Mouse (Mus musculus) CH12.LX (cell line): ENCODE results near the gene Acss2.

ENCODE experiments used
- BHLHE40 ChIP-seq: IDR thresholded peaks from 2 replicates; pipeline ENCODE4 v1.6.1; 2011; ENCODE audit warnings: mild to moderate bottlenecking, low read depth, low read length, improper control_type of control experiment
- CTCF ChIP-seq, 2 experiments: IDR thresholded peaks in 1 of 2; conservative IDR thresholded peaks in 1 of 2; 2 replicates each; pipeline ENCODE4 v1.5.1; 2011 to 2012; ENCODE audit warnings: low read depth in 2 of 2, low read length in 2 of 2, improper control_type of control experiment in 1 of 2, inconsistent platforms in 1 of 2, mild to moderate bottlenecking in 1 of 2, moderate library complexity in 1 of 2
- MAFK ChIP-seq: IDR thresholded peaks from 2 replicates; pipeline ENCODE4 v1.6.1; 2011; ENCODE audit warnings: low read length, improper control_type of control experiment; ENCODE audit not compliant: insufficient replicate concordance
- MAX ChIP-seq: IDR thresholded peaks from 2 replicates; pipeline ENCODE4 v1.6.1; 2011; ENCODE audit warnings: low read length, improper control_type of control experiment
- POLR2A ChIP-seq: IDR thresholded peaks from 2 replicates; pipeline ENCODE4 v1.6.1; 2011; ENCODE audit warnings: low read depth, mild to moderate bottlenecking, improper control_type of control experiment, low read length
- SMC3 ChIP-seq: IDR thresholded peaks from 2 replicates; pipeline ENCODE4 v1.6.1; 2011; ENCODE audit warnings: low read depth, low read length, improper control_type of control experiment
- TCF12 ChIP-seq: IDR thresholded peaks from 2 replicates; pipeline ENCODE4 v1.6.1; 2014; ENCODE audit warnings: low read depth, mild to moderate bottlenecking, inconsistent platforms, low read length, improper control_type of control experiment
- USF1 ChIP-seq: IDR thresholded peaks from 2 replicates; pipeline ENCODE4 v1.6.1; 2014; ENCODE audit warnings: low read depth, mild to moderate bottlenecking, inconsistent platforms, low read length, improper control_type of control experiment
- USF2 ChIP-seq: conservative IDR thresholded peaks from 2 replicates; pipeline ENCODE4 v1.6.1; 2011; ENCODE audit warnings: low read depth, low read length, improper control_type of control experiment

DNA sequence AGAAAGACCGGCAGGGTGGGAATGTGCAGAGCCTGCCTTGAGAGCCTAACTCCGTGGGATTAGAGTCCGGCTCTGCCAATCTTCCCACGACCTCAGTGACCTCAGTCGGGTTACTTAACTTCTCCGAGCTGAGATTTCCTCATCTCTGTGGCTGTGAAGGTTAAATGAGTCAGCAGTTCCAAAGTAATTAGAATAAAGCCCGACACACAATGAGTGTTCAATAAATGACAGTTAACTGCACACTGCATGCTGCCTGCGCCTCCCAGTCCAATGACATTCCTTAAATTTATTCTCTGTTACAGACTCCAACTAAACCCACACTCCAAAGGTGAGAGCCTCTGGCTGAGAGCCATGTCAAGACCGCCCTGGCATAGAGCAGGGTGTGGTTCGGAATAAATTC lies 67.7 kb downstream of the Acss2 start:
- TF ChIP-seq SMC3 (no peak), USF1 (no peak), POLR2A (no peak), USF2 (no peak), MAFK (no peak), CTCF (conservative IDR thresholded peaks at IDR 0.05 in 1 of 2, IDR thresholded peaks at IDR 0.05 in 1 of 2; ENCODE audit: low read depth in 2 of 2, low read length in 2 of 2) (no peak), BHLHE40 (no peak), MAX (no peak), TCF12 (no peak)
